Mouse (Mus musculus): Measurements from ENCODE around the gene Zc3h7a. TPM values are rescaled to one million over a fixed set of nuclear protein-coding genes. Genes with fewer than 3 reads are reported as not detected.

The Zc3h7a gene
- total RNA-seq (2023), result 100 to 1,000 TPM; 332 to 346 TPM

DNA sequence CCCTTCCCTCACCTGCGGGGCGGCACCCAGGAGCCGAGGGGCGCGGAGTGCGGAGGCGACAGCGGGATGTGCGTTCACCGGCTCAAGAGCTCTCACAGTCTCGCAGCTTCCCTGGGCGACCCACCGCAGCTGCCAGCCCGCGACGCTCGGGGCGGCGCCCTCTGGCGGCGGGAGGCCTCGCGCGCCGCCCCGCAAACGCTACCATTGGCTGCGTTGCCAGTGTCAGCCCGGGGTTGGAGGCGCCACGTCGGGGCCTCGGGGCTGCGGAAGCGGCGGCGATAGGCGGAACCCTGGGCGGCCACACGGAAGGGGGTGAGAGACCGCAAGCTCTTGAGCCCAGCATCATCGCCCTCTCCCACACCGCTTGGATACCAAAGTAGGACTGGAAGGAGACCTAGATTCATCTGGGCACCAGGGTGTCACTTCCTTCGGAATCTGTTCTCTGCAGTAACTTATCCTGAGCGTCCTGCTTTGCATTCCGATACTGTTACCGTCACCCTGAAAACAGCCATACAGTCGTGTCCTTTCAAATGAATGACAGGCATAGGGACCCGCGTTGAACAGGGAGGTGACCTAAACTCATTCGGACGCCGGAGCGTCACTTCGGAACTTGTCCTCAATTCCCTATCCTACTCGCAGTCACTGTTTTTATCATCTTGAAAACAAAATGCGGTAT lies at the start of gene Zc3h7a:
TSS of gene Zc3h7a (minus strand) at position 186 of the 676 bp plus-strand sequence.

GRCm38 (mm10) chr16:11202571-11203554 lies 26.7 kb upstream of the Zc3h7a start, which contains the start of gene Rsl1d1:
Gene Rsl1d1, minus strand, starts transcription at chr16:11203331.

GRCm38 (mm10) chr16:11134348-11135344 lies 41.5 kb downstream of the Zc3h7a start, which contains the start of gene Txndc11:
Gene Txndc11, minus strand, starts transcription at chr16:11134650.

Other genes with a start within 250 kb of the Zc3h7a start
- gene Snn, start 115.4 kb downstream of the Zc3h7a start, total RNA-seq (2023), result 1 to 10 TPM; 6.3 to 6.8 TPM
- 10 to 100 TPM in 1 of 2 experiments, 1 to 10 TPM in 1; 4.4 to 10.7 TPM for gene Litaf, start 110.2 kb downstream of the Zc3h7a start, total RNA-seq (2023)
- 10 to 100 TPM; 44.5 to 51.3 TPM for gene Txndc11, start 41.7 kb downstream of the Zc3h7a start, total RNA-seq (2023)
- gene Rsl1d1, start 26.9 kb upstream of the Zc3h7a start, total RNA-seq (2023), result 100 to 1,000 TPM; 148 to 154 TPM
- gene Gspt1, start 77.9 kb upstream of the Zc3h7a start, total RNA-seq (2023), result 10 to 100 TPM; 80.2 to 90.2 TPM
- not detected for gene Tnfrsf17, start 137.4 kb upstream of the Zc3h7a start, total RNA-seq (2023)
- gene Snx29, start 146.5 kb upstream of the Zc3h7a start, total RNA-seq (2023), result 10 to 100 TPM; 37.7 to 45.0 TPM

All from T-cell, adult 66 days (primary cell).